Mouse (Mus musculus): Measurements from ENCODE around the gene Gm29776.
A peak's percentile ranks its signal among the peaks of the same experiment; 100 is the strongest.

Gm29776 gene

GRCm38 (mm10) chr14:54650621-54651454 lies 47.8 kb downstream of the Gm29776 start:
- DNase-seq, result peak; percentile 95 to 96

GRCm38 (mm10) chr14:54647900-54648299 lies 50.7 kb downstream of the Gm29776 start:
- DNase-seq, result no peak

- no peak for DNase-seq
Measured at GRCm38 (mm10) chr14:54646898-54647636, 51.6 kb downstream of the Gm29776 start.

GRCm38 (mm10) chr14:54646455-54646854 lies 52.2 kb downstream of the Gm29776 start:
- no peak for DNase-seq

- no peak for DNase-seq
Measured at GRCm38 (mm10) chr14:54644294-54644693, 54.3 kb downstream of the Gm29776 start.

GRCm38 (mm10) chr14:54643011-54643410 lies 55.6 kb downstream of the Gm29776 start:
- DNase-seq, result no peak
